Mouse (Mus musculus) cerebellum, adult 18-20 months (tissue): ENCODE measurements around the gene Ak4.

Experiments used
- DNase-seq, 2 experiments: peaks; one replicate each; pipeline ENCODE4 v3.0.0; 2021

Gene Ak4

GRCm38 (mm10) chr4:101515853-101516252, 96.8 kb downstream of the Ak4 start:
- DNase-seq: no peak
